Mouse (Mus musculus) kidney, adult 11 months (tissue): ENCODE measurements around the gene Gm4858.
"Not testable (repeated sequence)": the region's sequence is repeated elsewhere in the genome, so short reads cannot be mapped to it uniquely, and the experiment has no call there.

Experiments
- DNase-seq: peaks from one replicate; pipeline ENCODE4 v3.0.0; 2022

The Gm4858 gene

DNA sequence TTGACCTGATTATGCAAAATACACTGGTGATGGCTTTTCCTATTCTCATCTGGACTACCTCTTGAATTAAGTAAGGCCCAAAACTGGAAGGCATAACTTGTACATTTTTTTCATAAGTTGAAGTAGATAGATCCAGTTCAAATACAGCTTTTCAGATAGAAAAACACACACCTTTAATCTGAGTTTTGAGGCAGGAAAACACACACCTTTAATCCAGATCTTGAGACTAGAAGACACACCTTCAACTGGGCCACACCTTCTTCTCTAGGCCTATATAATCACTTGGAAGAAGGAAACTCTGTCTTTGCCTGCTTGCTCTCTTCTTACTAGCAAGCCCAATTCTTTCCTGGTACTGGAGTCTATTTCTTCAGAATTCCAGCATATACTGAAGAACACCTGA is at the start of gene Gm4858:
Gm4858 (plus strand) TSS at position 301 of the 400 bp plus-strand sequence.
- DNase-seq = not testable (repeated sequence)

DNA sequence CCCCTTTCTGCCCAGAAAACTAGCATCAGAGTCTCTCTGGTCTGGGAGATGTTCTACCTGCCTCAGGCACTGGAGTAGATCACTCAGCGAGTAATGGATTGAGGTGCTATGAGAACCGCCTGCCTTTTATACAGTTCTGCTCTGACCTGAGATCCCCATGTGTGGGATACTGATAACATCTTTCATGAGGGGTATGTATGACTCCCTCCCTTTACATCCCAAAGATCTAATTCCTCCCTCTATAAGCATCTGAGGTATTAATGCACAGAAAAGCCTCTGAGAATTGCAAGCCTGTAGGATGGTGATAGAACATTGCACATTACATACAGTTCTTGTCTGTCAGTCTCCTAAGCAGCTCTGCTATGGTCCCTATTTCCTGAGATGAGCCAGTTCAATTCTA is 49.7 kb upstream of the Gm4858 start, which contains the start of gene Lce1m:
Lce1m (minus strand) TSS at position 101 of the 400 bp plus-strand sequence.
- no peak for DNase-seq

DNA sequence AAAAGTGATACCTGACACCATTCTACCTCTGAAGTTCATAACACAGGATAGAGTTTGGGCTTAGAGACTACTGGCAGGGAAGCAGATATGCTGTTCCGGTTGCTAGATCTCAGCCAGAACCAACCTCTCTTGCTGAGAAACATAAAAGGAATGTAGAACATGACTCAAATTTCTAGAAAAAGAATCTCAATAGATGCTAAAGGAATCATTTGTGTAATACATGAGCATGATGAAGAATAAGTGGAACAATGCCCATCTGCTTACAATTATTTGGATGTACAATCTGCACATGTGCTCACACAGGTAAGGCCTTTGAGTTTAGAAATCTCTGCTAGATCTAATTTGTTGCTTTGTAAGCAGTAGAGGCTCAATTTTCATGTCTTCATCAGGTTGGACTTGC is 47.5 kb upstream of the Gm4858 start:
- DNase-seq = no peak

DNA sequence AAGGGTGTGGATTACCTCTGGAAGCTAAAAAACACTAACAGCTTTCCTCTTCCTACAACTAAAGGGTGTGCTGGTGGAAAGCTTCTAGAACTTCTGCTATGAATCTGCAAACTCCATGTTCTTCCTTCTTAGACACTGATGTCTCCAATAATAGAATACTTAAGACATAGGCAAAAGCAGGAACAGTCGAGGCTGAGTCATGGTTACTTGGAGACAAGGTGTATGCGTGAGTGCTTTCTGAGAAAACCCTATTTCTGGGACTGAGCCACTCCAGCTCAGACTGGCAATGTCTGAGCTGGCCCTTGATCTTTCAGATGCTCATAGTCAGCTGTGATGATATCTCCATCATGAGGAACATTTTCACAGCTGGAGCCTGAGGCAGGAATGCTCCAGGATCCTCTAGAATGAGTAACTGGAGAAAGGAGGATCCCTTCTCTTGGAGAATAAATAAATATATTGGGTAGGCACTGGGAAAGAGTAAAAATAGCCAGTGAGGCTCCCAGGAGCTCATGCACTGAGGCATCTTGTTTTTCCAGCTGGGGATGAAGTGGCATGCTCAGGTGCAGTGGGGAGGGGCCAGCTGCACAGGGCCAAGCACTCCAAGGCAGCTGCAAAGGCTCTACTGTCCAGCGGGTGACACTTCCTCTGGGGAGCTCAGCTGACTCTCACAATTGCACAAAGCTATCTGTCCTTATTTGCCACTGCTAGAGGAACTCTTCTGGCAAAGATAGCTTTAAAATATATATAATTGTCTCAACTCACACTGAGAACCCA is 45.0 kb upstream of the Gm4858 start:
- DNase-seq = no peak

DNA sequence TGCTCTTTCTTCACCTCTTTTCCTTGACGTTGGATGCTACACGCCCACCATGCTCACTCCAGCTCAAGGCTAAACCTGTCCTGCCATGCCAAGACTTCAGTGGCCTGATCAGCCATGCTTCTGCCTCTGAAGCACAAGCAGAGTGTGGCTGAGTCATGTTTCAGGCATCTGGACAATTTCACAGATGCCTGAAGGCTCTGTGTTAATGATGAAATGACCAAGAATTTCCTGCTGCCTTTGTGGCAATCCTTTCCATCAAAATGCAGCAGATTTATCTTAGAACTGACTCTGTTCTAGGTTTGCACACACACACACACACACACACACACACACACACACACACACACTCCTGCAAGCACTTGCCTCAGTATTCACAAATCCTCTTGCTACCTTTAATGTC is 43.1 kb upstream of the Gm4858 start:
- no peak for DNase-seq

DNA sequence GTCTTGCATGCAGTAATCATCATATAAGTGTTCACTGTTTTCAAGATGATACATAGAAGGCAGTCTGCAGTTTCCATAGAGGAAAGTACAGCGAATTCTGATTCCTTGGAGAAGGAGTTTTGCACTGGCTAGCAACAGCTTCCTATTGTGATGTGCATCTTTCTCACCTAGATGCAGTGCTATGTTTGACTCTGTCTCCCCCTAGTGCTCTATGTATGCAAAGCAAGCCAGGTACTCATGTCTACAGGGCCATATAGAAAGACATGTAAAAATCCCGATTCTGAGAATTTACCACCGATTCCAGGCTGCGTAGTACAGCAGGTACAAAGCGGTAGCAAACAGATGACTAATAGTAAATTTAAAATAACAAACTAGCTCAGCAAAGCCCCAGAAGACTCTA is 37.2 kb upstream of the Gm4858 start:
- no peak for DNase-seq

DNA sequence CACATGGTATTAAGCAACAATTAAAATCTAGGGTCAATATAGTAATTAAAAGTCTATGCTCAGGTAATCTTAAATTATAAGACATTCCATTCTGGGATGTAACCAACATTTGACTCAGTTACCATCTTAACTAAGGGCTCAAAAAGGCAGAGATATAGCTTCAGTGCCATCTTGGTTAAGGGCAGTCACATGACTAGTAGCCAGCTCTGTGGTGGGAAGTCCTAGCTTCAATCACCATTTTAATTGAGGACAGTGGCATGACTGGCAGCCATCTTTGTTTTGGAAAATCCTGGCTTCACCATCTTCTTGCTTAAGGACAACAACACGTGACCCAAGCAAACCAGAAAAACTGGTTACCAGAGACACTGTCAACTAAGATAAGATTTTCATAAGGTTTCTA is 18.4 kb upstream of the Gm4858 start:
- DNase-seq = no peak

DNA sequence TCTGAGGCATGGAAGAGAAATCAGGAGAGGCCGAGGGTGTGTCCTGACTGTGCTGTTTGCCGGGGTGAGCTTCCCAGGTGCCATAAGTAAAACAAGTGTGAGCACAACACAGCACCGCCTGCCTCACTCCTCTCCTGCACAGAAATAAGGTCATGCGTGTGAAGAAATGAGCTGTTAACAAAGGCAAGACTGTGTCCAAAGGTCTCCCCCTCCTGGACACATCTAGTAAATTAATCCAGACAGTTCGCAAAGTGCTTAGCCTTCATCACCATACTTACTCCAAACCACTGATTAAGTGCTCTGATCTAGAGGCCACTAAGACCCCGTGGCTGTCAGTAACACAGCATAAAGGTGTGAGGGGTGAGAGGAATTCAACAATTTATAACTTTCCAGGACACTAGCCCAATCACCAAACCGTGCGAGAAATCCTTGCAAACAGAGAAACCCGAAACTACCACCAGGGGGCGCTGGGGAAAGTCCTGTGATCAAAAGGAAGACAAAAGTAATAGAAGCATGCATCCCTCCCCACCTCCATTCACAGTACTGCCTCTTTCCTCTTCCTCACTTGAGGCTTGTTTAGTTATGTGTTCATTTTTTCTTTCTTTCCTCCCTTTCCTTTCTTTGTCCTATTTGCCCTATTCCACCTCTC is 15.7 kb upstream of the Gm4858 start:
- no peak for DNase-seq

DNA sequence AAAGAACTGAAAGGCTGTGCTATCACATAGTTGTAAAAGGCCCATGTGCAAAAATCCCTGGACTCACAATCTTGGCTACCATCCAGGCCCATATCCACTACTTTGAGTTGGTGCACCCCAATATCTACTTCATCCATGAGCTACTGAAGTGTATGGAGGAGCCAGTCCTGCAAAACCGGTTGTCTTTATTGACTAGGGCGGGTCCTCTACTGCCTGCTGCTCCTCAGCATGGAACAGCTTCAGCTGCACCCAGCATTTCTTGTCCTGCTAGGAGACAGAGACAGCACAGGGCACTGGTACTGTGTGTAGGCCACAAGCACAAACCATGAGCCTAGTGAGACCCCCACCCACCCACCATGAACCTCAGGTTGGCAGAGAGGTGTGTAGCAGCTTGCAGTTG is 18.0 kb downstream of the Gm4858 start:
- no peak for DNase-seq

DNA sequence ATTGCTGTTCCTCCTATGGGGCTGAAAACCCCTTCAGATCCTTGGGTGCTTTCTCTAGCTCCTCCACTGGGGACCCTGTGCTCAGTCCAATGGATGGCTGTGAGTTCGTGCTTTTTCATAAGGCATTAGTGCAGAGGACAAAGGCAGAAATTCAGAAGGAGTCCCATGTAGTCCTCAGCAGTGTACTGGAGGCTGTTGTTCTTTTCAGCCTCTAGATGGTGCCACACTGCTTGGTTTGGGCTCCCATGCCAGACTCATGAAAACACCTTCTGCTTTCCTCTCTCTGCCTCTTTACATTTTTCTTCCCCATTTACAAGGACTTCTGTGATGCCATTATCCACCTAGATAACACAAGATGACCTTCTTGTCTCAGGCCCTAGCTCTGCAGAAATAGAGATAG is 25.0 kb downstream of the Gm4858 start:
- not testable (repeated sequence) for DNase-seq

DNA sequence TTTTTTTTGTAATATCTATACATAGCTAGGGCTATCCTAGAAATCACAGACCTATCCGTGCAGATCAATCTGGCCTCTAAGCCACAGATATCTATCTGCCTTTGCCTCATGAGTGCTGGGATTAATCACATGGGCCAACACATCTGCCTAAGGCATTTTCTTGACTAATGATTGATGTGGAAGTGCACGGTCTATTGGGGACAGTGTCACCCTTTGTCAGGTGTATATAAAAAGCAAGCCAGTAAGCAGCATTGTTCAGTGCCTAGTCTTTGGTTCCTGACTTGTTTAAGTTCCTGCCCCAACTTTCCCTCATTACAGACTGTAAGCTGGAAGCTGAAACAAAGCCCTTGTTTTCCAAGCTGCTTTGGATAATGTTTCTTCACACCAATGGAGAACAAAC is 27.8 kb downstream of the Gm4858 start:
- DNase-seq = no peak

DNA sequence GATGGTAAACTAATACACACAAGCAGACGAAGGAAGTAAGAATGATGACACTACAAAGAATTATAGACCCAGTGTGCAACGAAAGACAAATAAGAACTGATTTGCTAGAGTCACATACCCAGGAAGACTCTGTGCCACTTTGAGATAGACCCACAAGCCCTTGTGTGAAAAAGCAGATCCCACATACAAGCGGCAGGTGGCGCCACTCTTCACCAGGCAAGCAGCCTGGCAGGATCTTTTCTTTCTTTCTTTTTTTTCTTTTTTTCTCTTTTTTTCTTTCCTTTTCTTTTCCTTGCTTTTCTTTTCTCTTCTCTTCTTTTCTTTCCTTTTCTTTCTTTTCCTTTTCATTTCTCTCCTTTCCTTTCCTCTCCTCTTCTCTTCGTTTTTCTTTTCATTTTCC is 43.0 kb downstream of the Gm4858 start:
- no peak for DNase-seq

DNA sequence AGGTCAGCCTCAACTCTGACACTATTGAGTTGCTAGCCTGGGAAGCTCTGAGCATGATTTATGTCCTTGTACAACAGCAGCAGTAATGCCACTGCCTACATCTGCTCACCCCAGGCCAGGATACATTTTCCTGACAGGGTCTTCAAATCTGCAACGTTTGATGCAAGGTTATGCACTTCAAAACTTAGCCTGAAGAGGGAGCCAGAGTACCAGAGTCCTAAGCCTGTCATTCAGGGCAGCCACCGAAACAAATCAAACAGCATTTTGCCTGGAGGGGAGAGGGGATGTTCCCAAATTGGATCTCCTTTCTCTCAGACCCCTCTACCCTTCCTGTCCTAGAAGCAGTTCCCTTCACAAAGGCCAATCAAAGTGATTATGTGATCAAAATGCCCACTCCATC is 45.9 kb downstream of the Gm4858 start:
- DNase-seq = no peak

DNA sequence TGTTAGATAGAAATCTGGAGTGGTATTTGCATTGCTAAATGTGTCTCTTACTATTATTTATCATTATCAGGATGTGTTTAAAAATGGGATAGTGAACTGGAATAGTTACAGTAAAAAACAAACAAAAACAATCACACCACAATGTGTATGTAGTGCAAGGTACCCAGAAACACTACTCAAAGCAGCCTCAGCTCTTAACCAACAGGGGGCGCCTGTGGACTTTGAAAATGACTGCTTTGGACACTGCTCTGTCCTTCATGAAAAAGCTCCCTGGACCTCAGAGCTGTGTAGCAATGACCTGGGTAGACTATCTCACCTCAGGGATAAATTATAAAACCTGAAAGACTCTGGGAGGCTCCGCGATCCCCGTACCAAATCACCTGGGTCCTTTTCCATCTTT is 50.5 kb downstream of the Gm4858 start:
- no peak for DNase-seq
